ENCODE assay signal across 8 mouse cellular contexts in genomic region chr11:20656711-20657057, GRCm38 (mm10).
A peak's percentile ranks its signal among the peaks of the same experiment; 100 is the strongest.
DNase-seq lines count a peak whose midpoint lies in the region; ATAC-seq lines count a peak whose summit lies in the region.

No protein-coding gene starts in this region.

- no peaks in the 10 kb centered on the region for H3K27me3 ChIP-seq in kidney, embryonic 15.5 days
- no peaks in the 10 kb centered on the region for H3K27me3 ChIP-seq in hindbrain, embryonic 12.5 days
- no peaks in the 10 kb centered on the region for H3K27me3 ChIP-seq in midbrain, embryonic 11.5 days (ENCODE audit: control insufficient read depth, insufficient read depth, low read length)

- no peaks in the 10 kb centered on the region for H3K9me3 ChIP-seq in kidney, embryonic 15.5 days (replicated peaks)
- no peaks in the 10 kb centered on the region for H3K9me3 ChIP-seq in hindbrain, embryonic 12.5 days (replicated peaks)
- no peaks in the 10 kb centered on the region for H3K9me3 ChIP-seq in midbrain, embryonic 11.5 days (ENCODE audit: control insufficient read depth, low read length)

- no peak for DNase-seq in kidney, postnatal 10 days
- DNase-seq in midbrain, embryonic 11.5 days (ENCODE audit: low spot score, missing footprints), result peak; percentile 93
- no peak for DNase-seq in spleen, adult 12 weeks (ENCODE audit: low spot score)
- no peak for DNase-seq in frontal cortex, postnatal 36 days (ENCODE audit: low spot score in 2 of 2)
- no peak for DNase-seq in yolk sac, embryonic 10.5 days (ENCODE audit: low spot score)

- WGBS in kidney, embryonic 15.5 days, result 47% methylated on average over 10 of the region's 10 CpGs
- WGBS in hindbrain, embryonic 12.5 days, result 4% methylated on average over 10 of the region's 10 CpGs
- WGBS in midbrain, embryonic 11.5 days, result 5% methylated on average over 10 of the region's 10 CpGs

- H3K9ac ChIP-seq in kidney, embryonic 15.5 days, result no peak overlapping the region
- H3K9ac ChIP-seq in hindbrain, embryonic 12.5 days, result peak overlapping the region; percentile 49
- peak overlapping the region; percentile 67 for H3K9ac ChIP-seq in midbrain, embryonic 11.5 days (ENCODE audit: low read length)

- H3K27ac ChIP-seq in kidney, embryonic 15.5 days, result peak overlapping the region; percentile 79
- peak overlapping the region; percentile 91 for H3K27ac ChIP-seq in hindbrain, embryonic 12.5 days
- peak overlapping the region; percentile 97 for H3K27ac ChIP-seq in midbrain, embryonic 11.5 days (ENCODE audit: low read depth, low read length)

- peaks cover 24% of the 10 kb centered on the region for H3K4me1 ChIP-seq in kidney, embryonic 15.5 days
- peaks cover 32% of the 10 kb centered on the region for H3K4me1 ChIP-seq in hindbrain, embryonic 12.5 days
- peaks cover 36% of the 10 kb centered on the region for H3K4me1 ChIP-seq in midbrain, embryonic 11.5 days (ENCODE audit: control insufficient read depth, insufficient read depth, low read length)

- H3K4me2 ChIP-seq in kidney, embryonic 15.5 days, result peak overlapping the region; percentile 46
- peak overlapping the region; percentile 46 for H3K4me2 ChIP-seq in hindbrain, embryonic 12.5 days (replicated peaks)
- H3K4me2 ChIP-seq in midbrain, embryonic 11.5 days, result peak overlapping the region; percentile 45

- peaks cover 9% of the 10 kb centered on the region for H3K36me3 ChIP-seq in kidney, embryonic 15.5 days
- no peaks in the 10 kb centered on the region for H3K36me3 ChIP-seq in hindbrain, embryonic 12.5 days
- H3K36me3 ChIP-seq in midbrain, embryonic 11.5 days (ENCODE audit: control insufficient read depth, insufficient read depth, low read length), result peaks cover 3% of the 10 kb centered on the region; the same call in 1 of the 2 replicates

- 0 out of 2 replicates have a peak overlapping the region, but pooled peaks have one; percentile 4 for H3K4me3 ChIP-seq in kidney, embryonic 15.5 days (replicated peaks)
- H3K4me3 ChIP-seq in hindbrain, embryonic 12.5 days, result peak overlapping the region; percentile 6
- peak overlapping the region; percentile 17 for H3K4me3 ChIP-seq in midbrain, embryonic 11.5 days (ENCODE audit: low read depth, low read length)

- no peak for ATAC-seq in kidney, embryonic 15.5 days (replicated peaks; ENCODE audit: low FRiP score)
- ATAC-seq in common myeloid progenitor, adult 5-6 weeks (replicated peaks; ENCODE audit: low read depth, poor library complexity, severe bottlenecking), result peak; percentile 56
- ATAC-seq in hindbrain, embryonic 12.5 days (ENCODE audit: low FRiP score), result peak; percentile 39
- peak; percentile 49 for ATAC-seq in midbrain, embryonic 11.5 days (ENCODE audit: low FRiP score)
